Mouse (Mus musculus): ENCODE data around the gene Cacna1c. TPM values are rescaled to one million over a fixed set of nuclear protein-coding genes. Genes with fewer than 3 reads are reported as not detected.

The Cacna1c gene
- polyA plus RNA-seq, 1 experiment from 2014 or later = 7.1 TPM

GRCm38 (mm10) chr6:118777457-118777856 is 418.8 kb downstream of the Cacna1c start:
- WGBS = 82% methylated on average over 8 of the region's 8 CpGs
- H3K27me3 ChIP-seq (ENCODE audit: control insufficient read depth, insufficient read depth, low read length) = no peaks in the 10 kb centered on the region
- no peak for DNase-seq

GRCm38 (mm10) chr6:118776459-118776858 is 419.8 kb downstream of the Cacna1c start:
- Histone ChIP-seq H3K4me1 (ENCODE audit: control insufficient read depth, insufficient read depth, low read length) (no peaks in the 10 kb centered on the region), H3K4me2 (ENCODE audit: low read length) (no peak overlapping the region), H3K27me3 (ENCODE audit: control insufficient read depth, insufficient read depth, low read length) (no peaks in the 10 kb centered on the region), H3K4me3 (replicated peaks; ENCODE audit: low read depth, low read length) (no peak overlapping the region), H3K27ac (replicated peaks; ENCODE audit: low read depth, low read length) (no peak overlapping the region), H3K9ac (replicated peaks; ENCODE audit: low read length) (no peak overlapping the region), H3K9me3 (ENCODE audit: control insufficient read depth, low read length) (no peaks in the 10 kb centered on the region), H3K36me3 (ENCODE audit: control insufficient read depth, insufficient read depth, low read length) (no peaks in the 10 kb centered on the region)
- no peak for ATAC-seq (ENCODE audit: low FRiP score, low TSS enrichment)
- WGBS = 82% methylated on average over 9 of the region's 9 CpGs
- no peak for DNase-seq

More at GRCm38 (mm10) chr6:118777457-118777856, 418.8 kb downstream of the Cacna1c start:
- Histone ChIP-seq H3K9me3 (ENCODE audit: control insufficient read depth, low read length) (no peaks in the 10 kb centered on the region), H3K4me2 (ENCODE audit: low read length) (no peak overlapping the region), H3K9ac (replicated peaks; ENCODE audit: low read length) (no peak overlapping the region), H3K4me3 (replicated peaks; ENCODE audit: low read depth, low read length) (no peak overlapping the region), H3K27ac (replicated peaks; ENCODE audit: low read depth, low read length) (no peak overlapping the region), H3K36me3 (ENCODE audit: control insufficient read depth, insufficient read depth, low read length) (no peaks in the 10 kb centered on the region), H3K4me1 (ENCODE audit: control insufficient read depth, insufficient read depth, low read length) (no peaks in the 10 kb centered on the region)
- ATAC-seq (ENCODE audit: low FRiP score, low TSS enrichment) = no peak

GRCm38 (mm10) chr6:118772581-118772980 is 423.6 kb downstream of the Cacna1c start:
- Histone ChIP-seq H3K9ac (replicated peaks; ENCODE audit: low read length) (no peak overlapping the region), H3K27me3 (ENCODE audit: control insufficient read depth, insufficient read depth, low read length) (no peaks in the 10 kb centered on the region), H3K36me3 (ENCODE audit: control insufficient read depth, insufficient read depth, low read length) (no peaks in the 10 kb centered on the region), H3K9me3 (ENCODE audit: control insufficient read depth, low read length) (no peaks in the 10 kb centered on the region), H3K4me3 (replicated peaks; ENCODE audit: low read depth, low read length) (no peak overlapping the region), H3K4me1 (ENCODE audit: control insufficient read depth, insufficient read depth, low read length) (no peaks in the 10 kb centered on the region), H3K27ac (replicated peaks; ENCODE audit: low read depth, low read length) (no peak overlapping the region), H3K4me2 (ENCODE audit: low read length) (no peak overlapping the region)
- ATAC-seq (ENCODE audit: low FRiP score, low TSS enrichment) (no peak), DNase-seq (no peak)
- WGBS = 94% methylated on average over 6 of the region's 6 CpGs

- ATAC-seq (ENCODE audit: low FRiP score, low TSS enrichment) (no peak), DNase-seq (no peak)
- Histone ChIP-seq H3K27me3 (ENCODE audit: control insufficient read depth, insufficient read depth, low read length) (no peaks in the 10 kb centered on the region), H3K27ac (replicated peaks; ENCODE audit: low read depth, low read length) (no peak overlapping the region), H3K9ac (replicated peaks; ENCODE audit: low read length) (no peak overlapping the region), H3K4me3 (replicated peaks; ENCODE audit: low read depth, low read length) (no peak overlapping the region), H3K4me2 (ENCODE audit: low read length) (no peak overlapping the region), H3K4me1 (ENCODE audit: control insufficient read depth, insufficient read depth, low read length) (no peaks in the 10 kb centered on the region), H3K9me3 (ENCODE audit: control insufficient read depth, low read length) (no peaks in the 10 kb centered on the region), H3K36me3 (ENCODE audit: control insufficient read depth, insufficient read depth, low read length) (no peaks in the 10 kb centered on the region)
- 83% methylated on average over 4 of the region's 4 CpGs for WGBS
Measured at GRCm38 (mm10) chr6:118771121-118771520, 425.1 kb downstream of the Cacna1c start.

- ATAC-seq (ENCODE audit: low FRiP score, low TSS enrichment) = no peak
- H3K36me3 ChIP-seq (ENCODE audit: control insufficient read depth, insufficient read depth, low read length) = no peaks in the 10 kb centered on the region
- H3K4me2 ChIP-seq (ENCODE audit: low read length) = no peak overlapping the region
- no peak overlapping the region for H3K27ac ChIP-seq (replicated peaks; ENCODE audit: low read depth, low read length)
- DNase-seq = no peak
- no peaks in the 10 kb centered on the region for H3K4me1 ChIP-seq (ENCODE audit: control insufficient read depth, insufficient read depth, low read length)
- H3K27me3 ChIP-seq (ENCODE audit: control insufficient read depth, insufficient read depth, low read length) = no peaks in the 10 kb centered on the region
- H3K4me3 ChIP-seq (replicated peaks; ENCODE audit: low read depth, low read length) = no peak overlapping the region
- 80% methylated on average over 6 of the region's 6 CpGs for WGBS
- no peaks in the 10 kb centered on the region for H3K9me3 ChIP-seq (ENCODE audit: control insufficient read depth, low read length)
- no peak overlapping the region for H3K9ac ChIP-seq (replicated peaks; ENCODE audit: low read length)
Measured at GRCm38 (mm10) chr6:118770396-118770795, 425.8 kb downstream of the Cacna1c start.

GRCm38 (mm10) chr6:118769792-118770191 is 426.4 kb downstream of the Cacna1c start:
- no peak for DNase-seq
- Histone ChIP-seq H3K4me1 (ENCODE audit: control insufficient read depth, insufficient read depth, low read length) (no peaks in the 10 kb centered on the region), H3K9me3 (ENCODE audit: control insufficient read depth, low read length) (no peaks in the 10 kb centered on the region), H3K27me3 (ENCODE audit: control insufficient read depth, insufficient read depth, low read length) (no peaks in the 10 kb centered on the region), H3K4me3 (replicated peaks; ENCODE audit: low read depth, low read length) (no peak overlapping the region), H3K27ac (replicated peaks; ENCODE audit: low read depth, low read length) (no peak overlapping the region), H3K9ac (replicated peaks; ENCODE audit: low read length) (no peak overlapping the region), H3K4me2 (ENCODE audit: low read length) (no peak overlapping the region), H3K36me3 (ENCODE audit: control insufficient read depth, insufficient read depth, low read length) (no peaks in the 10 kb centered on the region)
- ATAC-seq (ENCODE audit: low FRiP score, low TSS enrichment) = no peak
- 95% methylated on average over 8 of the region's 8 CpGs for WGBS

- no peak for ATAC-seq (ENCODE audit: low FRiP score, low TSS enrichment)
- H3K27ac ChIP-seq (replicated peaks; ENCODE audit: low read depth, low read length) = no peak overlapping the region
- no peak overlapping the region for H3K4me3 ChIP-seq (replicated peaks; ENCODE audit: low read depth, low read length)
- H3K27me3 ChIP-seq (ENCODE audit: control insufficient read depth, insufficient read depth, low read length) = no peaks in the 10 kb centered on the region
- no peaks in the 10 kb centered on the region for H3K36me3 ChIP-seq (ENCODE audit: control insufficient read depth, insufficient read depth, low read length)
- no peaks in the 10 kb centered on the region for H3K4me1 ChIP-seq (ENCODE audit: control insufficient read depth, insufficient read depth, low read length)
- no peak overlapping the region for H3K9ac ChIP-seq (replicated peaks; ENCODE audit: low read length)
- no peak for DNase-seq
- no peak overlapping the region for H3K4me2 ChIP-seq (ENCODE audit: low read length)
- H3K9me3 ChIP-seq (ENCODE audit: control insufficient read depth, low read length) = no peaks in the 10 kb centered on the region
- WGBS = 75% methylated on average over 6 of the region's 6 CpGs
Measured at GRCm38 (mm10) chr6:118767698-118768097, 428.5 kb downstream of the Cacna1c start.

- 74% methylated on average over 1 of the region's 1 CpGs for WGBS
- Histone ChIP-seq H3K9me3 (ENCODE audit: control insufficient read depth, low read length) (no peaks in the 10 kb centered on the region), H3K9ac (replicated peaks; ENCODE audit: low read length) (no peak overlapping the region), H3K4me2 (ENCODE audit: low read length) (no peak overlapping the region), H3K27ac (replicated peaks; ENCODE audit: low read depth, low read length) (no peak overlapping the region), H3K4me1 (ENCODE audit: control insufficient read depth, insufficient read depth, low read length) (no peaks in the 10 kb centered on the region), H3K4me3 (replicated peaks; ENCODE audit: low read depth, low read length) (no peak overlapping the region), H3K27me3 (ENCODE audit: control insufficient read depth, insufficient read depth, low read length) (no peaks in the 10 kb centered on the region), H3K36me3 (ENCODE audit: control insufficient read depth, insufficient read depth, low read length) (no peaks in the 10 kb centered on the region)
- DNase-seq (no peak), ATAC-seq (ENCODE audit: low FRiP score, low TSS enrichment) (no peak)
Measured at GRCm38 (mm10) chr6:118765261-118765660, 431.0 kb downstream of the Cacna1c start.

GRCm38 (mm10) chr6:118759015-118759414 is 437.2 kb downstream of the Cacna1c start:
- Histone ChIP-seq H3K36me3 (ENCODE audit: control insufficient read depth, insufficient read depth, low read length) (no peaks in the 10 kb centered on the region), H3K27me3 (ENCODE audit: control insufficient read depth, insufficient read depth, low read length) (no peaks in the 10 kb centered on the region), H3K27ac (replicated peaks; ENCODE audit: low read depth, low read length) (no peak overlapping the region), H3K4me2 (ENCODE audit: low read length) (no peak overlapping the region), H3K4me1 (ENCODE audit: control insufficient read depth, insufficient read depth, low read length) (no peaks in the 10 kb centered on the region), H3K4me3 (replicated peaks; ENCODE audit: low read depth, low read length) (no peak overlapping the region), H3K9me3 (ENCODE audit: control insufficient read depth, low read length) (no peaks in the 10 kb centered on the region), H3K9ac (replicated peaks; ENCODE audit: low read length) (no peak overlapping the region)
- ATAC-seq (ENCODE audit: low FRiP score, low TSS enrichment) = no peak
- DNase-seq = no peak
- 92% methylated on average over 5 of the region's 5 CpGs for WGBS

Data from midbrain, embryonic 14.5 days (tissue).